Mouse (Mus musculus): ENCODE results near the gene Gramd2. TPM values are rescaled to one million over a fixed set of nuclear protein-coding genes. Genes with fewer than 3 reads are reported as not detected.
"Not testable (repeated sequence)": the region's sequence is repeated elsewhere in the genome, so short reads cannot be mapped to it uniquely, and the experiment has no call there.

Gramd2 gene
- total RNA-seq, 2 experiments from 2014 or later = not detected

DNA sequence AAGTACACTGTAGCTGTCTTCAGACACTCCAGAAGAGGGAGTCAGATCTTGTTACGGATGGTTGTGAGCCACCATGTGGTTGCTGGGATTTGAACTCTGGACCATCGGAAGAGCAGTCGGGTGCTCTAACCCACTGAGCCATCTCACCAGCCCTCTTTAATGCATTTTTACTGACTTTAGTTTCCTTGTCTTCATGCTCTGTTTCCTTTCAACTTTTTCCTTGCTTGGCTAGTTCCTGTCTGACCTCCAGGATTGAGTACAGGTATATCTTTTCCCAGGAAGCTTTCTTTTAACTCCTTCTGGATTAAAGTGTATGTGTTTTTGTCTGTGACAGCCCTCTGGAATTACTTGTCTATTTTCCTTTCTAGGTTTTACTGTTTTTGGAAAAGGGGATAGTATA, 77.1 kb downstream of the Gramd2 start:
- not testable (repeated sequence) for ATAC-seq (replicated peaks; ENCODE audit: low FRiP score, poor library complexity, severe bottlenecking)

DNA sequence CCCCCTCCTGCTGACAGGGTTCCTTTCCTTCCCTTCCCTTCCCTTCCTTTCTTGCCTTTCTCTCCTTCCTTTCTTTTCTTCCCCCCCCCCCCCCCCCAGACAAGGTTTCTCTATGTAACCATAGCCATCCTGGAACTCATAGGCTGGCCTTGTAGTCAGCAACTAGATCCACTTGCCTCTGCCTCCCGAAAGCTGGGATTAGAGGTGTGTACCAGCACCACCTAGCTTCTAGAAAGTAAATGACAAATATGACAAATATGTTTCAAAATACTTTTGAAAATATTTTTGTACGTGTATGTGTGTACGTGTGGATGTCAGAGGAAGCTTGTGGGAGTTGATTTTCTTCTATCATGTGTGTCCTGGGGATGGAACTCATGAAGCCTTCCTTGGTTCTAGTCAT, 80.6 kb downstream of the Gramd2 start:
- ATAC-seq (replicated peaks; ENCODE audit: low FRiP score, poor library complexity, severe bottlenecking) = no peak

DNA sequence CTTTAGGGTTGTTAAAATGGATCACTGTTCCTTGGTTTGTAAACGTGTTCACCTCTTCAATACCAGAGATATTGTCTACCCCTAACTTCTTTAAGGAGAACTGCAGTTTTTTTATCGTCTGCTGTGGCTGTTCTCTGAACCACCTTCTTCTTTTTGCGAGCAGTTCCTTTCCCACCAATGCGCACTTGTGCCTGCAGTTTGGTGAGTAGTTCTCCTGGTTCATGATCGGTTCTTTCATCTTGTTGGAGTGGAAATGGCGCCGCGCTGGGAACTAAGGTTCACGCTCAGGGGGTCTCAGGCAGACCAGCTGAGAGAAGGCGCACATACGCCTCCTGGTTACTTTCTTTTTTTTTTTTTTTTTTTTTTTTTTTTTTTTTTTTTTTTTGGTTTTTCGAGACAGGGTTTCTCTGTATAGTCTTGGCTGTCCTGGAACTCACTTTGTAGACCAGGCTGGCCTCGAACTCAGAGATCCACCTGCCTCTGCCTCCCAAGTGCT, 87.1 kb downstream of the Gramd2 start:
- not testable (repeated sequence) for ATAC-seq (replicated peaks; ENCODE audit: low FRiP score, poor library complexity, severe bottlenecking)

Other genes starting within 250 kb of the Gramd2 start
- 59.1 and 63.7 TPM in 2 replicates for gene Arih1, start 193.5 kb upstream of the Gramd2 start, total RNA-seq (2015; ENCODE audit: low replicate concordance)
- gene Arih1, start 193.5 kb upstream of the Gramd2 start, total RNA-seq (2017; ENCODE audit: low replicate concordance) = 88.5 and 98.1 TPM in 2 replicates
- gene Hexa, start 140.6 kb upstream of the Gramd2 start, total RNA-seq (2015; ENCODE audit: low replicate concordance) = 19.7 and 23.4 TPM in 2 replicates
- gene Hexa, start 140.6 kb upstream of the Gramd2 start, total RNA-seq (2017; ENCODE audit: low replicate concordance) = 24.5 and 28.0 TPM in 2 replicates
- 3.6 TPM in 1 of 2 replicates, not detected in the other for gene Tmem202, start 140.3 kb upstream of the Gramd2 start, total RNA-seq (2015; ENCODE audit: low replicate concordance)
- not detected in 2 replicates for gene Tmem202, start 140.3 kb upstream of the Gramd2 start, total RNA-seq (2017; ENCODE audit: low replicate concordance)
- not detected in 2 replicates for gene Celf6, start 102.2 kb upstream of the Gramd2 start, total RNA-seq (2015; ENCODE audit: low replicate concordance)
- not detected in 2 replicates for gene Celf6, start 102.2 kb upstream of the Gramd2 start, total RNA-seq (2017; ENCODE audit: low replicate concordance)
- 15.1 and 18.0 TPM in 2 replicates for gene Parp6, start 62.9 kb upstream of the Gramd2 start, total RNA-seq (2015; ENCODE audit: low replicate concordance)
- 0.90 and 3.3 TPM in 2 replicates for gene Parp6, start 62.9 kb upstream of the Gramd2 start, total RNA-seq (2017; ENCODE audit: low replicate concordance)
- 26.4 and 30.6 TPM in 2 replicates for gene Pkm, start 23.8 kb upstream of the Gramd2 start, total RNA-seq (2015; ENCODE audit: low replicate concordance)
- gene Pkm, start 23.8 kb upstream of the Gramd2 start, total RNA-seq (2017; ENCODE audit: low replicate concordance) = 75.0 and 81.4 TPM in 2 replicates
- 0.36 and 3.8 TPM in 2 replicates for gene Senp8, start 70.6 kb downstream of the Gramd2 start, total RNA-seq (2015; ENCODE audit: low replicate concordance)
- gene Senp8, start 70.6 kb downstream of the Gramd2 start, total RNA-seq (2017; ENCODE audit: low replicate concordance) = 0.77 and 5.5 TPM in 2 replicates
- gene Myo9a, start 70.8 kb downstream of the Gramd2 start, total RNA-seq (2015; ENCODE audit: low replicate concordance) = 37.3 and 39.6 TPM in 2 replicates
- 38.5 and 40.3 TPM in 2 replicates for gene Myo9a, start 70.8 kb downstream of the Gramd2 start, total RNA-seq (2017; ENCODE audit: low replicate concordance)